Mouse (Mus musculus) intestine, embryonic 15.5 days (tissue): ENCODE measurements around the gene 2410137M14Rik. TPM values are rescaled to one million over a fixed set of nuclear protein-coding genes. Genes with fewer than 3 reads are reported as not detected.

Experiments used
- ATAC-seq: fragments of 200-750 bp; cut with Nextera tagmentation; 2 replicates; pipeline ENCODE4 v1.8.0; 2017; ENCODE audit warnings: moderate TSS enrichment, moderate library complexity
- H3K27ac ChIP-seq: fragments of 300-500 bp; sonication (generic); 2 replicates; pipeline ENCODE4 v1.5.1; 2015; ENCODE audit warnings: mild to moderate bottlenecking, inconsistent platforms
- H3K27me3 ChIP-seq: fragments of 300-500 bp; sonication (generic); replicated peaks from 2 replicates; pipeline ENCODE4 v1.6.1; 2015; ENCODE audit warnings: inconsistent platforms
- H3K36me3 ChIP-seq: fragments of 300-500 bp; sonication (generic); 2 replicates; pipeline ENCODE4 v1.6.1; 2015; ENCODE audit warnings: inconsistent platforms
- H3K4me1 ChIP-seq: fragments of 300-500 bp; sonication (generic); replicated peaks from 2 replicates; pipeline ENCODE4 v1.6.1; 2015; ENCODE audit warnings: inconsistent platforms
- H3K4me2 ChIP-seq: fragments of 300-500 bp; sonication (generic); replicated peaks from 2 replicates; pipeline ENCODE4 v1.6.1; 2015; ENCODE audit warnings: mild to moderate bottlenecking, inconsistent platforms
- H3K4me3 ChIP-seq: fragments of 300-500 bp; sonication (generic); replicated peaks from 2 replicates; pipeline ENCODE4 v1.5.1; 2015; ENCODE audit warnings: inconsistent platforms
- H3K9ac ChIP-seq: fragments of 300-500 bp; sonication (generic); 2 replicates; pipeline ENCODE4 v1.6.1; 2015; ENCODE audit warnings: inconsistent platforms
- H3K9me3 ChIP-seq: fragments of 300-500 bp; sonication (generic); 2 replicates; pipeline ENCODE4 v1.6.1; 2016; ENCODE audit warnings: inconsistent platforms
- WGBS: fragments of 180-500 bp; shearing (Covaris S2); methylation state at CpG from one replicate; pipeline ENCODE4 v1.1.7; 2015; 5-methylcytosine and 5-hydroxymethylcytosine counted together
- polyA plus RNA-seq: library from polyadenylated mRNA; unstranded; fragments of >200 nt; fragmentation: Nextera tagmentation; extraction: Ambion mirVana; gene quantifications from 2 replicates; pipeline ENCODE4 v1.2.1, GENCODE M21; 2015

Gene 2410137M14Rik
- polyA plus RNA-seq, 1 experiment from 2014 or later = not detected

GRCm38 (mm10) chr17:36958884-36959283 lies 22.2 kb downstream of the 2410137M14Rik start:
- WGBS = 10% methylated on average over 12 of the region's 12 CpGs
- Histone ChIP-seq H3K9ac (peak overlapping the region; percentile 62), H3K9me3 (no peaks in the 10 kb centered on the region), H3K4me3 (peak overlapping the region; percentile 58), H3K27ac (peak overlapping the region; percentile 19; the same call in 1 of the 2 replicates), H3K4me1 (peaks cover 10% of the 10 kb centered on the region), H3K4me2 (peak overlapping the region; percentile 57), H3K27me3 (no peaks in the 10 kb centered on the region), H3K36me3 (0 out of 2 replicates have a peak, but pooled peaks cover 4% of the 10 kb centered on the region)
- ATAC-seq = no peak

- 0 out of 2 replicates have a peak, but pooled peaks cover 4% of the 10 kb centered on the region for H3K36me3 ChIP-seq
- H3K27ac ChIP-seq = peak within 1 kb of the TSS; percentile 66
- no peaks in the 10 kb centered on the region for H3K9me3 ChIP-seq
- peak; percentile 98 for ATAC-seq
- under 1% methylated on average over 46 of the region's 46 CpGs for WGBS
- no peaks in the 10 kb centered on the region for H3K27me3 ChIP-seq
- peak within 1 kb of the TSS; percentile 58 for H3K4me3 ChIP-seq
- peak within 1 kb of the TSS; percentile 57 for H3K4me2 ChIP-seq
- H3K4me1 ChIP-seq = peaks cover 10% of the 10 kb centered on the region
- H3K9ac ChIP-seq = peak within 1 kb of the TSS; percentile 64
Measured at GRCm38 (mm10) chr17:36957999-36958743, 22.9 kb downstream of the 2410137M14Rik start, which contains the start of the genes Znrd1 and Znrd1as. TSS of gene Znrd1 (minus strand) at chr17:36958559. TSS of gene Znrd1as (plus strand) at chr17:36958592.

GRCm38 (mm10) chr17:36953062-36953461 lies 28.0 kb downstream of the 2410137M14Rik start:
- Histone ChIP-seq H3K27me3 (no peaks in the 10 kb centered on the region), H3K4me2 (no peak overlapping the region), H3K9ac (no peak overlapping the region), H3K4me1 (peaks cover 7% of the 10 kb centered on the region), H3K36me3 (peaks cover 8% of the 10 kb centered on the region; the same call in 1 of the 2 replicates), H3K27ac (no peak overlapping the region), H3K9me3 (no peaks in the 10 kb centered on the region), H3K4me3 (no peak overlapping the region)
- no peak for ATAC-seq
- 94% methylated on average over 1 of the region's 1 CpGs for WGBS

- 91% methylated on average over 2 of the region's 2 CpGs for WGBS
- Histone ChIP-seq H3K27me3 (no peaks in the 10 kb centered on the region), H3K9me3 (no peaks in the 10 kb centered on the region), H3K9ac (no peak overlapping the region), H3K4me2 (no peak overlapping the region), H3K4me3 (no peak overlapping the region), H3K36me3 (peaks cover 8% of the 10 kb centered on the region; the same call in 1 of the 2 replicates), H3K4me1 (peaks cover 10% of the 10 kb centered on the region), H3K27ac (no peak overlapping the region)
- ATAC-seq = no peak
Measured at GRCm38 (mm10) chr17:36952631-36953030, 28.4 kb downstream of the 2410137M14Rik start.

GRCm38 (mm10) chr17:36950981-36951947 lies 29.8 kb downstream of the 2410137M14Rik start, which contains the start of gene Ppp1r11:
TSS of gene Ppp1r11 (minus strand) at chr17:36951741.
- Histone ChIP-seq H3K9me3 (no peaks in the 10 kb centered on the region), H3K4me3 (peak within 1 kb of the TSS; percentile 67), H3K36me3 (peaks cover 8% of the 10 kb centered on the region; the same call in 1 of the 2 replicates), H3K27ac (peak within 1 kb of the TSS; percentile 62), H3K27me3 (no peaks in the 10 kb centered on the region), H3K9ac (peak within 1 kb of the TSS; percentile 69), H3K4me2 (peak within 1 kb of the TSS; percentile 69), H3K4me1 (peaks cover 18% of the 10 kb centered on the region)
- 2% methylated on average over 36 of the region's 36 CpGs for WGBS
- peak; percentile 97 for ATAC-seq

- ATAC-seq = no peak
- Histone ChIP-seq H3K9me3 (no peaks in the 10 kb centered on the region), H3K4me3 (no peak overlapping the region), H3K27ac (no peak overlapping the region), H3K4me1 (peaks cover 18% of the 10 kb centered on the region), H3K4me2 (no peak overlapping the region), H3K36me3 (peaks cover 4% of the 10 kb centered on the region; the same call in 1 of the 2 replicates), H3K27me3 (peaks cover 13% of the 10 kb centered on the region), H3K9ac (no peak overlapping the region)
- WGBS = 93% methylated on average over 8 of the region's 8 CpGs
Measured at GRCm38 (mm10) chr17:36949265-36949664, 31.8 kb downstream of the 2410137M14Rik start.

- no peak overlapping the region for H3K4me3 ChIP-seq
- 88% methylated on average over 1 of the region's 1 CpGs for WGBS
- no peak overlapping the region for H3K27ac ChIP-seq
- H3K9ac ChIP-seq = no peak overlapping the region
- peaks cover 4% of the 10 kb centered on the region; the same call in 1 of the 2 replicates for H3K36me3 ChIP-seq
- H3K4me1 ChIP-seq = peaks cover 19% of the 10 kb centered on the region
- H3K27me3 ChIP-seq = peaks cover 22% of the 10 kb centered on the region
- H3K4me2 ChIP-seq = no peak overlapping the region
- H3K9me3 ChIP-seq = no peaks in the 10 kb centered on the region
- ATAC-seq = no peak
Measured at GRCm38 (mm10) chr17:36948286-36948685, 32.8 kb downstream of the 2410137M14Rik start.

GRCm38 (mm10) chr17:36947051-36947819 lies 33.8 kb downstream of the 2410137M14Rik start:
- peaks cover 4% of the 10 kb centered on the region; the same call in 1 of the 2 replicates for H3K36me3 ChIP-seq
- no peaks in the 10 kb centered on the region for H3K9me3 ChIP-seq
- peaks cover 32% of the 10 kb centered on the region for H3K27me3 ChIP-seq
- peak overlapping the region; percentile 99 for H3K4me2 ChIP-seq
- peaks cover 29% of the 10 kb centered on the region for H3K4me1 ChIP-seq
- ATAC-seq = peak; percentile 42
- H3K27ac ChIP-seq = no peak overlapping the region
- peak overlapping the region; percentile 67 for H3K9ac ChIP-seq
- 2% methylated on average over 62 of the region's 62 CpGs for WGBS
- peak overlapping the region; percentile 52 for H3K4me3 ChIP-seq

- peaks cover 35% of the 10 kb centered on the region for H3K27me3 ChIP-seq
Measured at GRCm38 (mm10) chr17:36944121-36944775, 36.8 kb downstream of the 2410137M14Rik start.

GRCm38 (mm10) chr17:36943691-36944090 lies 37.3 kb downstream of the 2410137M14Rik start:
- Histone ChIP-seq H3K4me3 (peak overlapping the region; percentile 43), H3K4me1 (peaks cover 25% of the 10 kb centered on the region), H3K27me3 (peaks cover 35% of the 10 kb centered on the region), H3K9me3 (no peaks in the 10 kb centered on the region), H3K36me3 (no peaks in the 10 kb centered on the region; the same call in 1 of the 2 replicates), H3K9ac (no peak overlapping the region), H3K27ac (no peak overlapping the region), H3K4me2 (peak overlapping the region; percentile 91)
- ATAC-seq = no peak
- WGBS = 24% methylated on average over 5 of the region's 5 CpGs

More at GRCm38 (mm10) chr17:36944121-36944775, 36.8 kb downstream of the 2410137M14Rik start:
- H3K9ac ChIP-seq = no peak overlapping the region
- H3K9me3 ChIP-seq = no peaks in the 10 kb centered on the region
- no peak overlapping the region for H3K4me3 ChIP-seq
- ATAC-seq = no peak
- peaks cover 4% of the 10 kb centered on the region; the same call in 1 of the 2 replicates for H3K36me3 ChIP-seq
- peaks cover 25% of the 10 kb centered on the region for H3K4me1 ChIP-seq
- no peak overlapping the region for H3K4me2 ChIP-seq
- H3K27ac ChIP-seq = no peak overlapping the region
- WGBS = 20% methylated on average over 9 of the region's 9 CpGs
